Mouse (Mus musculus): ENCODE measurements at regions not wholly inside any gene's neighbourhood (a gene's known extent, or its start where the extent isn't known, plus 50 kb on each side); places are given as distances from the start of the nearest gene placed in this dataset.

DNA sequence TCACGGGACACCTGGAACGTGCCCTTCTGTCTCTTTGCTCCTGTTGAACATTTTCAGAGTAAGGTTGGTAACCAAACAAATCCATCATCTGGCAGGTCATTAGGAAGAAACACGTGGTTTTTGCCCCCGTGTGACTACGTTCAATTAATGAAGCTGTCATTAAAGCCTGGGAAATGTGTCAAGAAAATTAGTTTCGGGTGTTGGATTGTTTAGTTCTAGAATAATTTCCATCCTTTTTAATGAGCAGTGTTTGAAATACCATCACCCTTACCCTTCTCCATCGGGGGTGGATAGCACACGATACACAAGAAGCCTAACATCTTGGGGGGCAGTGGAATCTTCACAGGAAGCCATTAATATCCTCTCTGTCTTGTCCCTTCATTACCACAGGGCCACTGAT is 107.7 kb downstream of the Far1 start:
- H3K36me3 ChIP-seq (ENCODE audit: control insufficient read depth, insufficient read depth, low read length, poor library complexity, severe bottlenecking) = no peaks in the 10 kb centered on the region
- no peak for DNase-seq (ENCODE audit: low read depth, low spot score)
- no peaks in the 10 kb centered on the region for H3K27me3 ChIP-seq (ENCODE audit: control insufficient read depth, insufficient read depth, low read length, poor library complexity, severe bottlenecking)

DNA sequence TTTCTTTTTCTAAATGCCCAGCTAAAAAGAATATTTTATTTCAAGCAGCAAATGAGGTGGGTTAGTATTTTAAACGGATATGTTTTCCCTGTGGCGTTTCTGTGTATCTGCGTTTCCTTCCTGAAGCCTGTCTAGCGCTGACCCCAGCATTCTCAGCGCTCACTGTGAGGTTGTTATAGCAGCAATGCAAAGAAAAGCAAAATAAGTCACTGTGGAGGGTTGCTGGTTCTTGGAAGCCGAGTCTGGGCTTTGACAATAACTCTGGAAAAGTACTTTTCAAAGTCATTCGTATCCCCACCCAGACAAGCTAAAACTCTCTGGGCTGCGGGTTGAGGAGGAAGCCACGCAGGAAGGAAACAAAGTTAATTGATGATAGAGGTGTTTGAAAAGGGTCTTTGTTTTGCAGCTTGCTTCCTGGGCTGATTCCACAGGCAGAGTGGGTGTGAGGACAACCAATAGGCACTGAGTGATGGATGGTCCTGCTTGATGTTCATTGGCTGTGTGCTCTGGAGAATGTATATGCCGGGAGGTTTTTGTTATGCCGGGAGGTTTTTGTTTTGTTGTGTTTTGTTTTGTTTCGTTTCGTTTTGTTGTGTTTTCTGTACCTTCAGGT is 108.4 kb downstream of the Far1 start:
- Histone ChIP-seq H3K36me3 (ENCODE audit: control insufficient read depth, insufficient read depth, low read length, poor library complexity, severe bottlenecking) (no peaks in the 10 kb centered on the region), H3K27me3 (ENCODE audit: control insufficient read depth, insufficient read depth, low read length, poor library complexity, severe bottlenecking) (no peaks in the 10 kb centered on the region)
- DNase-seq (ENCODE audit: low read depth, low spot score) = no peak

- H3K36me3 ChIP-seq (ENCODE audit: control insufficient read depth, insufficient read depth, low read length, poor library complexity, severe bottlenecking) = no peaks in the 10 kb centered on the region
- DNase-seq (ENCODE audit: low read depth, low spot score) = no peak
- H3K27me3 ChIP-seq (ENCODE audit: control insufficient read depth, insufficient read depth, low read length, poor library complexity, severe bottlenecking) = no peaks in the 10 kb centered on the region
These were observed 109.7 kb downstream of the Far1 start for GRCm38 (mm10) chr7:113623296-113623695.

DNA sequence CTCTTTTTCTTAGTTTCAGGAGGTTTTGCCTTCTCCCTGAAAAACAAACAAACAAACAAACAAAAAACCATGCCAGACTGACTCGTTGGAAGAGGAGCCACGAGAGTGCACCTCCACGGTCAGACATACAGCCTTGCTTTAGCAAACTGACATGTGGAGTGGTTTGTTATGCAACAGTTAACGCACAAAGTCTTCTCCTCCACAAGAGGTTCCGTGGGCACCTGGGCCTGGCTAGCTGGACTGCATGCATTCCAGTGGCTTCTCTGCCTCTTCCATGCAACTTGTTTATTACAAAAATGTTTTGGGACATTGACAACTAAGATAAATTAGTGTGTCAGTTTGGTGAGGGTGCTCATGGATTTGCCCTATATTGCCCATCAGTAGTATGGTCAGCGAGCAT is 110.3 kb downstream of the Far1 start:
- H3K36me3 ChIP-seq (ENCODE audit: control insufficient read depth, insufficient read depth, low read length, poor library complexity, severe bottlenecking) = no peaks in the 10 kb centered on the region
- H3K27me3 ChIP-seq (ENCODE audit: control insufficient read depth, insufficient read depth, low read length, poor library complexity, severe bottlenecking) = no peaks in the 10 kb centered on the region
- DNase-seq (ENCODE audit: low read depth, low spot score) = no peak

DNA sequence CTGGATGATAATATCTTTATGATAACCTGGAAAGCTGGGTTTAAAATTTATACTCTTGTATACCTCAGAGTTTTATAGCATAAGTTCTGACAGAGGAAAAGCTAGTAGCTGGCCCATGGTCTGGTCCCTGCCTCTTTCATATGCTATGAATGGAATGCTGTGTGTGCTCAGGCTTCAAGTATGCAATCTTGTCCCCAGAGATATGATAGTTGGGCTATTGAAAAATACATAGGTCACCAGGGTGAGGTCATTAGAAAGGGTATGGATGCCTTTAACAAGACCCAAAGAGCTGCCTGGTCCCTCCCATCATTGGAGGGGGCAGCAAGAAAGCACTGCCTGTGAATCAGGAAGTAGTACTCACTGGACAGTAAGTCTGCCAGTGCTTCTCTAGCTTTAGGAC is 113.1 kb downstream of the Far1 start:
- no peaks in the 10 kb centered on the region for H3K27me3 ChIP-seq (ENCODE audit: control insufficient read depth, insufficient read depth, low read length, poor library complexity, severe bottlenecking)
- no peaks in the 10 kb centered on the region for H3K36me3 ChIP-seq (ENCODE audit: control insufficient read depth, insufficient read depth, low read length, poor library complexity, severe bottlenecking)
- no peak for DNase-seq (ENCODE audit: low read depth, low spot score)

DNA sequence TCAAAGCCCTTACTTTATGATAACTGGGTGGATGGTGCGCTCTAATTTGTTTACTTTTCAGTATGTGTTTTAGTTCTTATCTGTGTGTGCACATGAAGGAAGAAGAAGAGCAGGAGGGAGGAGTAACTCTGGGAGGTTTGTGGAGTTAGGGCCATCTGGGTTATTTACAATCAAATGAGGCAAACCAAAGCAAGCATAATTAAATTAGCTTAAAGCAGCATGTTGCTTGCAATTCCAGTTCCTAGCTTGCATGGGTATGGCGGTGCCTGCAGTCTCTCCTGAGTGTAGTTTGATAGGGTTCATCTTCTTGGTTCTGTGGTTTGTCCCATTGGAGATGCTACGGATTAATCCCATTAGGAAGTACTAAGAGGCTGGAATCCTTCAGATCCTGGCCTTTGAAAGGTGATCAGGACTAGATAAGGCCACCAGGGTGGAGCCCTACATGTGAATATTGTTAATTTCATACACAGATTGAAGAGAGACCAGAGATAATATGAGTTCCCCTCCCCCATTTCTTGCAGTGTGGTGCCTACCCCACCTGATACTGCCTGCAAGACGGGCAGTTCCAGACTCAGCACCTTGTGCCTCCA is 123.5 kb downstream of the Far1 start:
- no peaks in the 10 kb centered on the region for H3K27me3 ChIP-seq (ENCODE audit: control insufficient read depth, insufficient read depth, low read length, poor library complexity, severe bottlenecking)
- DNase-seq (ENCODE audit: low read depth, low spot score) = no peak
- H3K36me3 ChIP-seq (ENCODE audit: control insufficient read depth, insufficient read depth, low read length, poor library complexity, severe bottlenecking) = no peaks in the 10 kb centered on the region

DNA sequence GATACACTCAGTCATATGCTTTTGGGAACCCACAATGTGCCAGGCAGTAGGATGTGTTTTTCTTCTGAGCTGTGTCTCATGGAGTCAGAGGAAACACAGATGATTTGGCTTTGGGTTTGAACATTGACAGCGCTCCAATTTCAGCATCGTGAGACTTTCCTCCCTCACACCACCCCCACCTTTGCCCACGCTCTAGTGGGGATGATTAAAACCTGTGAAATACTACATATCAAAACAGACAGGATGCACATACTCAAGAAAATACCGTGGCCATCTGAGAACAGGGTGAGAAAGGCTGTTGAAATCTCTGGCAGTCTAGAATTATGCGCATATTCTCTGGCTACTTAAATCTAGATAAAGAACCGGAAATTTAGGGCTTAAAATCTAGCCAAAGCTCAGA is 124.5 kb downstream of the Far1 start:
- no peak for DNase-seq (ENCODE audit: low read depth, low spot score)
- H3K36me3 ChIP-seq (ENCODE audit: control insufficient read depth, insufficient read depth, low read length, poor library complexity, severe bottlenecking) = no peaks in the 10 kb centered on the region
- no peaks in the 10 kb centered on the region for H3K27me3 ChIP-seq (ENCODE audit: control insufficient read depth, insufficient read depth, low read length, poor library complexity, severe bottlenecking)

DNA sequence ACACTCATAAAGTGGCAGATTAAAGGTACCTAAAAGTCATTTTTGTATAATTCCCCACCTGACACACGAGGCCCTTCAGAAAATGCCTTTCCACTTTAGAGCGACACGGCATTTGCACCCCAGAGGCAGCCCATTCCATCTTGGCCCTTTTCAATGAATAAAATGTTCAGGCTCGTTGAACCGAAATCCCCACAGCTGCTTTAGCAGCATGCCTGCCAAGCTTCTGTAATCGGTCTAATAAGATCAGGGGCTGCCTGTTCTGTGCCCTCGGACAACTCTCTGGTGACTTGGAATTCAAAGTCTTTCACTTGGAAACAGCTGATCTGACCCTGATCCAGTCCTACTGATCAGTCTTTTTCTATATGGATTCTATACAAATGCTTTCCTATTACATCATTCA is 123.3 kb upstream of the Spon1 start:
- DNase-seq (ENCODE audit: low read depth, low spot score) = no peak
- no peaks in the 10 kb centered on the region for H3K36me3 ChIP-seq (ENCODE audit: control insufficient read depth, insufficient read depth, low read length, poor library complexity, severe bottlenecking)
- no peaks in the 10 kb centered on the region for H3K27me3 ChIP-seq (ENCODE audit: control insufficient read depth, insufficient read depth, low read length, poor library complexity, severe bottlenecking)

DNA sequence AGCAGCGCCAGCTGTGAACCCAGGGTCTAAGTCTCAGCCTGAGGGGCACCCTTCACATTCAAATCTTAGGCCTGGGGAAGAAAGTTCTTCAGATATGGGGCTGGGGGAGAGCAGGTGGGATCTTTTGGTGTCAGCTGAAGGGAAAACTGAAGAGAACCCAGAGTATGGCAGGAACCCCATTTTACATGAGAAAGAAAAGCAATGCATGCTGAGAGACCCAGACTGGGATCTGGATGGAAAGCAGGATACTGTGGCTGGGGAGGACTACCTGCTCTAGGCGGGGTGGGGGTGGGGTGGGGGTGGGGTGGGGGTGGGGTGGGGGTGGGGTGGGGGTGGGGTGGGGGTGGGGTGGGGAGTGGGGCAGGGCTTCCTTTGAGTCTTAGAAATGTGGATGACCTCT is 115.2 kb upstream of the Spon1 start:
- no peak for DNase-seq (ENCODE audit: low read depth, low spot score)
- no peaks in the 10 kb centered on the region for H3K27me3 ChIP-seq (ENCODE audit: control insufficient read depth, insufficient read depth, low read length, poor library complexity, severe bottlenecking)
- H3K36me3 ChIP-seq (ENCODE audit: control insufficient read depth, insufficient read depth, low read length, poor library complexity, severe bottlenecking) = no peaks in the 10 kb centered on the region

DNA sequence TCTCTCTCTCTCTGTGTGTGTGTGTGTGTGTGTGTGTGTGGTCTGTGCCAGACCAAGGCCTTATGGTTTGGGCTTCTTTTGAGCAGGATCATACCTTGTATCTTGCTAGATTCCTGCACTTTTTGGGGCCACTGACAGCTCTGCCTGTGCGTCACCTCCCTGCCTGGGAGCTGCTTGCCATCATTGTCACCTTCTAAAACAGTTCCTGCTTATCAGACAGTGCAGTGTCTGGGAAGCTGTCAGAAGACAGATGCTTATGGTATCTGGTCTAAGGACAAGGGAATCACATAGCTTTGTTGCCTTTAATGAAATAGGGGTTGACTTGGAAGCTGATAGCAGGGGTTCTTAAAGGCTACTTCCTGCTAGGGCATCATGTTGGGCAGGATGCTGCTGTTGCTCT is 114.1 kb upstream of the Spon1 start:
- H3K27me3 ChIP-seq (ENCODE audit: control insufficient read depth, insufficient read depth, low read length, poor library complexity, severe bottlenecking) = no peaks in the 10 kb centered on the region
- DNase-seq (ENCODE audit: low read depth, low spot score) = no peak
- no peaks in the 10 kb centered on the region for H3K36me3 ChIP-seq (ENCODE audit: control insufficient read depth, insufficient read depth, low read length, poor library complexity, severe bottlenecking)

DNA sequence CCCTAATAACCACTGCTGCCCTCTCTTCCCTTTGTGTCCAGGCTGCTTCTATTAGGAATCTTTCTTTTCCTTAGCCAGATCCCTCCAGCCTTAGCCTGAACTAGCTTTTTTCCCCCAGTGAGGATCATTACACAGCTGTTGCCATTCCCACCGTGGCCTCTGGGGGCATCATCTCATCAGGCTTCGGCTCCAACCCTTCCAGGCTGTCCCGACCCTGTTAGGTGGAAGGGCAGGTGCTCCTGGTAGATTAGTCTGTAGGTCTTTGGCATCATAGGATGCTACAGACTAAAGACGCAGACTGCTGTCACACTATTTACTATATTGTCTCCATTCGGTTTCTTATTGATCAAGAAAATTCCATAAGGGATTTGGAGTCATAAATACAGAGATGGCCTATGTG is 112.7 kb upstream of the Spon1 start:
- DNase-seq (ENCODE audit: low read depth, low spot score) = peak; percentile 25
- Histone ChIP-seq H3K27me3 (ENCODE audit: control insufficient read depth, insufficient read depth, low read length, poor library complexity, severe bottlenecking) (no peaks in the 10 kb centered on the region), H3K36me3 (ENCODE audit: control insufficient read depth, insufficient read depth, low read length, poor library complexity, severe bottlenecking) (no peaks in the 10 kb centered on the region)

DNA sequence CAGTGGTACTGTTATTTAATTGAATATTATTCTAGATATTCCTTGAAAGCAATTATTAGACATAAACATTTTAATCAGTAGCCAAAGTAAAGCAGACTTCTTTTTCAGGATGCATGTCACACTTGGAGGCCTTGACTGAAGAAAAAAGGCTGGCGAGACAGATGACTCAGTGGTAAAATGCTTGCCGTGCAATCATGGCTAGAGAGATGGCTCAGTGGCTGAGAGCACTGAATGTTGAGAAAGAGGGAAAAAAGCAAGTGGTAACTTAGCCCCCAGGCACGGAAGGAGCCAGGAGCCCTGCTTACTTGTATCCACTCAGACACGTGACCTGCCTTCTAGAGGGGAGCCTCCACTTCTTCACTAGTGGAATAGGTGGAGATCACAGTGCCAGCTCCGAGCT is 110.5 kb upstream of the Spon1 start:
- Histone ChIP-seq H3K27me3 (ENCODE audit: control insufficient read depth, insufficient read depth, low read length, poor library complexity, severe bottlenecking) (no peaks in the 10 kb centered on the region), H3K36me3 (ENCODE audit: control insufficient read depth, insufficient read depth, low read length, poor library complexity, severe bottlenecking) (no peaks in the 10 kb centered on the region)
- DNase-seq (ENCODE audit: low read depth, low spot score) = no peak

GRCm38 (mm10) chr7:113672779-113673595 is 92.8 kb upstream of the Spon1 start:
- H3K36me3 ChIP-seq (ENCODE audit: control insufficient read depth, insufficient read depth, low read length, poor library complexity, severe bottlenecking) = no peaks in the 10 kb centered on the region
- no peak for DNase-seq (ENCODE audit: low read depth, low spot score)

GRCm38 (mm10) chr7:113673596-113673956 is 92.2 kb upstream of the Spon1 start:
- H3K36me3 ChIP-seq (ENCODE audit: control insufficient read depth, insufficient read depth, low read length, poor library complexity, severe bottlenecking) = no peaks in the 10 kb centered on the region
- no peak for DNase-seq (ENCODE audit: low read depth, low spot score)
- H3K27me3 ChIP-seq (ENCODE audit: control insufficient read depth, insufficient read depth, low read length, poor library complexity, severe bottlenecking) = no peaks in the 10 kb centered on the region

More at GRCm38 (mm10) chr7:113672779-113673595, 92.8 kb upstream of the Spon1 start:
- no peaks in the 10 kb centered on the region for H3K27me3 ChIP-seq (ENCODE audit: control insufficient read depth, insufficient read depth, low read length, poor library complexity, severe bottlenecking)

DNA sequence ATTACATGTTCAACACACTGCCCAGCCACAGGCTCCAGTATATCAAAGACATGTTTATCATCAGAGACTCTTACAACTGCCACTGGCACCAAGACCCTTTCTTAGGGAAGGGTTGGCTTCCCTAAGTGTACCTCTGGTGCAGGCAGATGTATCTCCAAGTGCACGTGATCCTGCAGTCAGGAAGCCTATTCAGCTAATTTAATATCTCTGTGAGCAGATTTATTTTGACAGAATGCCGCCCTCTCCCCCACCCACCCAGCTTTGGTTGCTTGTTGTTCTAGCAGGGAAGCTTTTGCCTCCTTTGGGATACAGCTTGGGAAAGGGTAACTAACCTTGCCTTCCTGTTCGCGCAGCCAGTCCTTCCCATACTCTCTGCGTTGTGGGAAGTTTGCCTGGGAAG is 83.5 kb upstream of the Spon1 start:
- no peaks in the 10 kb centered on the region for H3K27me3 ChIP-seq (ENCODE audit: control insufficient read depth, insufficient read depth, low read length, poor library complexity, severe bottlenecking)
- H3K36me3 ChIP-seq (ENCODE audit: control insufficient read depth, insufficient read depth, low read length, poor library complexity, severe bottlenecking) = no peaks in the 10 kb centered on the region
- DNase-seq (ENCODE audit: low read depth, low spot score) = no peak

Data from splenic B cell, adult 2 months (primary cell).